Mouse (Mus musculus): Measurements from ENCODE around the gene Ing5. TPM values are rescaled to one million over a fixed set of nuclear protein-coding genes. Genes with fewer than 3 reads are reported as not detected.

Gene Ing5
- polyA plus RNA-seq, 1 experiment = 2.9 TPM

DNA sequence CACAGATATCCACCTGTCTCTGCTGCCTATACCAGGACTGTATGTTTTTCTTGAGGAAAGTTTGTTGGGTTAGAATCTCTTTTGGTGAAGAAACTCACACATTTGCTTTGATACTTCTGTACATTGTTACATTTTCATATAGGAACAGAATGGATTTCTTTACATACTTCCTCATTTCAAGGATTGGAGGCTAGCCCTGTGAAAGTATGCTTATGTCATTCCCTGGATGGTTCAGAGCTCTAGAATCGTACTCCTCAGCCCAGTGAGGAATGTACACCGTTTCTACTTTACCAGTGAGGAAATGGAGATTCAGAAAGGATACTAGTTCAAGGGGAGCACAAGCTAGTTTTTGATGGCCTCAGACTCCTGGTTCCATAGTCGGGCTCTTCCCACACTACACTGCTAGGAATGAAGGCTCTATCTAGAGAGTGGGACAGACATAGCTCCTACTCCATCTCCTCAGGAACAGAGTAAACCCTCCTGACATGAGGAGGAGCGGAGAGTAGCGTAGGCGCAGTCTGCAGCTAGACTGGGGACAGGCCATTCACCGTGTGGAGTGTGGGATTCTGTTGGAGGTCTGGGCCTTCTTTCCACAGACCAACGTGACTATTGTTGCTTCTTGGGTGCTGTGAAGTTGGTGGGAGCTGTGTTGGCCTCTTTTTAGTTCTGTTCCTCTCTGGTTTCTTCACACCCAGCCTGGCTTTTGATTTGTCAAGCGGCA is 38.7 kb upstream of the Ing5 start:
- no peak overlapping the region for H3K27ac ChIP-seq (ENCODE audit: insufficient read depth, low read depth, low read length)
- TF ChIP-seq CTCF (IDR thresholded peaks at IDR 0.05; ENCODE audit: extremely low read depth, insufficient read length, insufficient replicate concordance, low read depth, low read length) (no peak), POLR2A (IDR thresholded peaks at IDR 0.05; ENCODE audit: low read depth, low read length) (no peak)
- peaks cover 2% of the 10 kb centered on the region; the same call in 1 of the 2 replicates for H3K36me3 ChIP-seq (ENCODE audit: control insufficient read depth, insufficient read depth, low read length)
- no peaks in the 10 kb centered on the region for H3K27me3 ChIP-seq (ENCODE audit: control insufficient read depth, insufficient read depth, low read length)
- H3K4me1 ChIP-seq (ENCODE audit: control insufficient read depth, insufficient read depth, insufficient read length, low read length) = 0 out of 2 replicates have a peak, but pooled peaks cover 2% of the 10 kb centered on the region
- H3K4me3 ChIP-seq (ENCODE audit: low read depth, low read length) = no peak overlapping the region
- WGBS = 89% methylated on average over 9 of the region's 9 CpGs

DNA sequence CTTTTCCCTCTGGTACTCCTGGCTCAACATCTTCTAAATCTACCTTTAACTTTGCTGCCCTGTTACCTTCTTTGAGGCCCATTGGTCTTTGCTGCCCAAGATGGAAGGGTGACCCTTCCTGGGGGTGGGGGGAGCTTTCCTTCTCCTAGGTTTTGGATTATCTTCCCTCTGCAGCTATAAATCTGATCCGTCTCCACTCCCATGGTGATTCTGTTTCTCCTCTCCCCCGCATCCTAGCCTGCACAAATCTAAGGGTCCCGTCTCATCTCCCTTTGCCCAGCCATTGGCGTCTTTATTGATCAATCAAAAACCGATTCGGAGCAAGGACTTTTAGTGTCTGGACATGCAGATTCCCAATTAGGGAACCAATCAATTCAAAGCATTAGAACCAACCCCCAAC is 36.2 kb upstream of the Ing5 start:
- Histone ChIP-seq H3K36me3 (ENCODE audit: control insufficient read depth, insufficient read depth, low read length) (peaks cover 8% of the 10 kb centered on the region), H3K4me1 (ENCODE audit: control insufficient read depth, insufficient read depth, insufficient read length, low read length) (0 out of 2 replicates have a peak, but pooled peaks cover 2% of the 10 kb centered on the region), H3K4me3 (ENCODE audit: low read depth, low read length) (no peak overlapping the region), H3K27ac (ENCODE audit: insufficient read depth, low read depth, low read length) (no peak overlapping the region), H3K27me3 (ENCODE audit: control insufficient read depth, insufficient read depth, low read length) (no peaks in the 10 kb centered on the region)
- 94% methylated on average over 6 of the region's 6 CpGs for WGBS
- TF ChIP-seq CTCF (IDR thresholded peaks at IDR 0.05; ENCODE audit: extremely low read depth, insufficient read length, insufficient replicate concordance, low read depth, low read length) = no peak
- no peak for TF ChIP-seq POLR2A (IDR thresholded peaks at IDR 0.05; ENCODE audit: low read depth, low read length)

DNA sequence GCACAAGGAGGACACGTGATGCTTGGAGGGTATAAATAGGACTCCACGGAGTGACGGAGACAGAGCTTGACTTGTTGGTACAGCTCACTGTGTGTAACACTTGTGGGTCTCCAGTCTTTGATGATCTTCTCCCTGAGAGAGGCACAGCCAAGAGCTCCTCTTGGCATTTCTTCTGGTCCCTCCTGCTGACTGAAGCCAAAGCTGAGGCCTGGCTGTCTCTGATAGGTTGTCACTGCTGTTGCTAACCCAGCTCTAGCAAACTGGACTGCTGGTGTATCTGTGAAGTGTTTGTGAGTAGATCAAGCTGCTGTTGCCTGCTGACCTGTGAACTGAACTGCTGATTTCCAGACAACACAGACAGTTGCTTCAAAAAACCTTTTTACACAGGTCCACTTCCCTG is 33.9 kb upstream of the Ing5 start:
- peaks cover 19% of the 10 kb centered on the region for H3K36me3 ChIP-seq (ENCODE audit: control insufficient read depth, insufficient read depth, low read length)
- H3K27ac ChIP-seq (ENCODE audit: insufficient read depth, low read depth, low read length) = no peak overlapping the region
- no peaks in the 10 kb centered on the region for H3K4me1 ChIP-seq (ENCODE audit: control insufficient read depth, insufficient read depth, insufficient read length, low read length)
- TF ChIP-seq POLR2A (IDR thresholded peaks at IDR 0.05; ENCODE audit: low read depth, low read length) (no peak), CTCF (IDR thresholded peaks at IDR 0.05; ENCODE audit: extremely low read depth, insufficient read length, insufficient replicate concordance, low read depth, low read length) (no peak)
- H3K4me3 ChIP-seq (ENCODE audit: low read depth, low read length) = no peak overlapping the region
- no peaks in the 10 kb centered on the region for H3K27me3 ChIP-seq (ENCODE audit: control insufficient read depth, insufficient read depth, low read length)
- WGBS = 98% methylated on average over 3 of the region's 3 CpGs

DNA sequence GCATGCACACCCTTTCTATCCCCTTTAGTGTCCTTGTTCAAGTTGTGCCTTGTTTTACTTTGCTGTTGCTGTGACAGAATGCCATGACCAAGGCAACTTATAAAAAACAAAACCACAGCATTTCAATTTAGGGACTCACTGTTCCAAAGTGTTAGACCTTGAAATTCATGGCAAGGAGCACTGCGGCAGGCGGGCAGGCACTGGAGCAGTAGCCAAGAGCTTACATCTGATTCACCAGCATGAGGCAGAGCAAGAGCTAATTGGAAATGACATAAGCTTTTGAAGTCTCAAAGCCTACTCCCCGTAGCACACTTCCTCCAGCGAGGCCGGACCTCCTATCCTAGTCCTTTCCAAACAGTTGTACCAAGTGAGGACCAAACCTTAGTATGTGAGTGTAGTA is 27.1 kb upstream of the Ing5 start:
- no peaks in the 10 kb centered on the region for H3K4me1 ChIP-seq (ENCODE audit: control insufficient read depth, insufficient read depth, insufficient read length, low read length)
- H3K27ac ChIP-seq (ENCODE audit: insufficient read depth, low read depth, low read length) = no peak overlapping the region
- peaks cover 57% of the 10 kb centered on the region for H3K36me3 ChIP-seq (ENCODE audit: control insufficient read depth, insufficient read depth, low read length)
- WGBS = 94% methylated on average over 5 of the region's 5 CpGs
- H3K27me3 ChIP-seq (ENCODE audit: control insufficient read depth, insufficient read depth, low read length) = no peaks in the 10 kb centered on the region
- TF ChIP-seq CTCF (IDR thresholded peaks at IDR 0.05; ENCODE audit: extremely low read depth, insufficient read length, insufficient replicate concordance, low read depth, low read length) (no peak), POLR2A (IDR thresholded peaks at IDR 0.05; ENCODE audit: low read depth, low read length) (no peak)
- H3K4me3 ChIP-seq (ENCODE audit: low read depth, low read length) = no peak overlapping the region

DNA sequence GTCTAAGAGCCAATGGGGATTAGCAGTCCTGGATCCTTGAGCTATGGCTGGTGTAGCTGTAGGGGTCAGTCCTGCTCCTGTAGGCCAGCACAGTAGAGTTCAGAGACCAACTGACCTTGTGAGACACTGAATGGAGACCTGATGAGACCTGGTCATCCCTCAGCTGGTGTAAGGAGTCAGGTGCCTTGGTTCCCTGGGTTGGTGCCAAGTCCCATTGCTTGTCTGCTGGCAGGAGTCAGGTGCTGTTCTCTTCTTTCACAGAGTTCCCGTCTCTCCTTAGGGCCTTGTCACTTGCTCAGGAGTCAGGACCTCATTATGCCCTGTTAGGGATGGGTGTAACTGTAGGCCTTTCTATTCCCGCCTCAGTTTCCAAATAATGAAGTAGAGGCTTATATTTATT is 16.9 kb upstream of the Ing5 start:
- Histone ChIP-seq H3K27me3 (ENCODE audit: control insufficient read depth, insufficient read depth, low read length) (no peaks in the 10 kb centered on the region), H3K27ac (ENCODE audit: insufficient read depth, low read depth, low read length) (no peak overlapping the region), H3K36me3 (ENCODE audit: control insufficient read depth, insufficient read depth, low read length) (peaks cover 64% of the 10 kb centered on the region), H3K4me1 (ENCODE audit: control insufficient read depth, insufficient read depth, insufficient read length, low read length) (no peaks in the 10 kb centered on the region), H3K4me3 (ENCODE audit: low read depth, low read length) (no peak overlapping the region)
- 85% methylated on average over 2 of the region's 2 CpGs for WGBS
- TF ChIP-seq POLR2A (IDR thresholded peaks at IDR 0.05; ENCODE audit: low read depth, low read length) = no peak
- no peak for TF ChIP-seq CTCF (IDR thresholded peaks at IDR 0.05; ENCODE audit: extremely low read depth, insufficient read length, insufficient replicate concordance, low read depth, low read length)

DNA sequence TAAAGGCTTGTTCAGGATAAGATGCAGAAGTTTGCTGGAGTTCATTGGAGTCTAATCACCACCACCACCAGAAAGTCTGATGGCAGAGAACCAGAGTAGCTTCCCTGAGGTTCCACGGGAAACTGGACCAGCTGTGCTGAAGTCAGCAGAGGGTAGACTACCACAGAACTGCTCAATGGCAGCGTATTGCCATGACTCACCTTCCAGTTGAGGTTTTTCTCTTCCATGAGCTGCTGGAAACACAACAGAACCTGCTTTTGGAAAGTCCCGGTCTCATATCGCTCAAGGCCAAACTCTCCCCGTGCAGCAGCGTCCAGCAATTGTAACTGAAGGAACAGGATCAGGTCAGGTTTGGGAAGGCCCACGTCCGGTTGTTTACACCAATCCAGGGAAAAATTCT is 9.2 kb upstream of the Ing5 start:
- Histone ChIP-seq H3K4me3 (ENCODE audit: low read depth, low read length) (no peak overlapping the region), H3K36me3 (ENCODE audit: control insufficient read depth, insufficient read depth, low read length) (peaks cover 37% of the 10 kb centered on the region), H3K27ac (ENCODE audit: insufficient read depth, low read depth, low read length) (no peak overlapping the region), H3K4me1 (ENCODE audit: control insufficient read depth, insufficient read depth, insufficient read length, low read length) (no peaks in the 10 kb centered on the region), H3K27me3 (ENCODE audit: control insufficient read depth, insufficient read depth, low read length) (no peaks in the 10 kb centered on the region)
- TF ChIP-seq POLR2A (IDR thresholded peaks at IDR 0.05; ENCODE audit: low read depth, low read length) (no peak), CTCF (IDR thresholded peaks at IDR 0.05; ENCODE audit: extremely low read depth, insufficient read length, insufficient replicate concordance, low read depth, low read length) (no peak)
- WGBS = 90% methylated on average over 8 of the region's 8 CpGs

DNA sequence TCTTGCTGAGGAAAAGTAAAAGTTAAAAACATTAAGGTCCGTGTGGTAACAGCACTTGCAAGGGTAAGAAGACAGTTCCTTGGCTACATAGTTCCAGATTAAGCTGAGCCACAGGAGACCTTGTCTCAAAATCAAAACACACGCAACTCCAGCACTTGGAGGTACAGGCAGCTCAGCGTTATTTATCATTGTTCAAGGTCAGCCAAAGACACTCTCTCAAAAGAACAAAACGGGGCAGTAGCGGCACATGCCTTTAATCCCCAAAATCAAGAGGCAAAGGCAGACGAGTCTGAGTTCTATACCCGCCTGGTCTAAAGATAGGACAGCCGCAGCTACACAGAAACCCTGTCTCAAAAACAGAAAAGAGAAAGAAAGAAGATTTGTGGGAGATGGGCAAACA is 7.9 kb upstream of the Ing5 start:
- Histone ChIP-seq H3K27me3 (ENCODE audit: control insufficient read depth, insufficient read depth, low read length) (no peaks in the 10 kb centered on the region), H3K4me3 (ENCODE audit: low read depth, low read length) (no peak overlapping the region), H3K27ac (ENCODE audit: insufficient read depth, low read depth, low read length) (no peak overlapping the region), H3K36me3 (ENCODE audit: control insufficient read depth, insufficient read depth, low read length) (peaks cover 33% of the 10 kb centered on the region), H3K4me1 (ENCODE audit: control insufficient read depth, insufficient read depth, insufficient read length, low read length) (no peaks in the 10 kb centered on the region)
- WGBS = 74% methylated on average over 8 of the region's 8 CpGs
- TF ChIP-seq CTCF (IDR thresholded peaks at IDR 0.05; ENCODE audit: extremely low read depth, insufficient read length, insufficient replicate concordance, low read depth, low read length) = no peak
- no peak for TF ChIP-seq POLR2A (IDR thresholded peaks at IDR 0.05; ENCODE audit: low read depth, low read length)
